Comparison of ENCODE assay signal across 9 mouse cellular contexts in the genomic region with DNA sequence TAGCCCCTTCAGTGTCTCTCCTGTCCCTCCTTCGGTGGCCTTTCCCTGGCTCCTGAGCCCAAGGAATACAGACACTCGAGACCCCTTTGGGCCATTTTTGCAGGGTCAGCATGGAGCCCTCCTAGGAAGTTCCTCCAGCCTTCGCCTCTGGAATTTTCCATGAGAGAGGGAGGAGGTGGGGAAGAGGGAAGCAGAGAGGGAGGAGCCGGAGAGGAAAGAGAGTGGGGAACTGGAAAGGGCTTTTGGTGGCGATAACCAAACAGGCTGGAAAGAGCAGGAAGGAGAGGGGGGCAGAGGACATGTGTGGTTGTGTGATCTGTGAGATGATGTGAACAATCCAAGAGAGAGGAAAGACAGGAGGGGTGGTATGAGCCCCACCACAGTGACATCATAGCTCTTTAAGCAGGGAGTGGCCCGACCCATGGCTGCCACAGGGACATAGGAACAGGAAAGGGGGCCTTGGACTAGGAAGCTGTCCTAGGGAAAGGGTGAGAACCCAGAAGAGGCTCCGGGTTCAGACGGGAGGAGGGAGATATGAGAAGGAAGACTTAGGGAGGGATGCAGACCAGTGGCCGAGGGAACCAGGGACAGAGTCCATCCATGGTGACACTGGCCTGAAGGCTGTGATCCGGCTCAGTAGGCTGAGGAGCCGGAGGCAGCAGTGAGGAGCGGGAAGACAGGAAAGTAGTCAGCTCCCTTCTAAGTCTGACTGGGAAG. TPM values are rescaled to one million over a fixed set of nuclear protein-coding genes. Genes with fewer than 3 reads are reported as not detected.
DNase-seq lines count a peak whose midpoint lies in the region; ATAC-seq and TF ChIP-seq lines count a peak whose summit lies in the region.
"Had no signal": no experiment of that assay in that cellular context is flagged by ENCODE, and none has a peak within 500 bp of the region (broad histone marks: within the 10 kb centered on the region; RNA-seq: fewer than 3 reads in every experiment).

No protein-coding gene starts in this region.

- H3K4me2 ChIP-seq in heart, postnatal 0 days (ENCODE audit: low read depth, low read length) = peak overlapping the region; percentile 25; the same call in 1 of the 2 replicates
- no peak overlapping the region for H3K4me2 ChIP-seq in liver, embryonic 13.5 days
- no peak overlapping the region for H3K4me2 ChIP-seq in hindbrain, embryonic 12.5 days (replicated peaks)

- WGBS in heart, postnatal 0 days = 47% methylated on average over 12 of the region's 12 CpGs
- 34% methylated on average over 12 of the region's 12 CpGs for WGBS in liver, embryonic 13.5 days (ENCODE audit: insufficient replicate concordance)
- 51% methylated on average over 12 of the region's 12 CpGs for whole genome bisulfite sequencing in hindbrain, embryonic 12.5 days

- no peaks in the 10 kb centered on the region for H3K9me3 ChIP-seq in heart, postnatal 0 days (replicated peaks; ENCODE audit: control insufficient read depth, low read length)
- H3K9me3 ChIP-seq in liver, embryonic 13.5 days (replicated peaks) = no peaks in the 10 kb centered on the region
- no peaks in the 10 kb centered on the region for H3K9me3 ChIP-seq in hindbrain, embryonic 12.5 days (replicated peaks)

- H3K9ac ChIP-seq in heart, postnatal 0 days (replicated peaks; ENCODE audit: low read depth, low read length) = peak overlapping the region; percentile 40
- H3K9ac ChIP-seq in liver, embryonic 13.5 days = no peak overlapping the region
- H3K9ac ChIP-seq in hindbrain, embryonic 12.5 days = no peak overlapping the region

- no peak for TF ChIP-seq CTCF in heart, postnatal 0 days (IDR thresholded peaks at IDR 0.05; ENCODE audit: low read depth)

- peaks cover 12% of the 10 kb centered on the region for H3K4me1 ChIP-seq in brown adipose tissue, adult 24 weeks (ENCODE audit: control insufficient read depth, insufficient read depth, insufficient read length, low read length)
- peaks cover 10% of the 10 kb centered on the region; the same call in 1 of the 2 replicates for H3K4me1 ChIP-seq in heart, postnatal 0 days (ENCODE audit: control insufficient read depth, insufficient read depth)
- H3K4me1 ChIP-seq in liver, embryonic 13.5 days (replicated peaks) = no peaks in the 10 kb centered on the region
- peaks cover 13% of the 10 kb centered on the region for H3K4me1 ChIP-seq in hindbrain, embryonic 12.5 days

- 0 out of 2 replicates have a peak, but pooled peaks cover 3% of the 10 kb centered on the region for H3K27me3 ChIP-seq in heart, postnatal 0 days (ENCODE audit: control insufficient read depth, insufficient read depth, low read length)
- peaks cover 8% of the 10 kb centered on the region; the same call in 1 of the 2 replicates for H3K27me3 ChIP-seq in liver, embryonic 13.5 days
- H3K27me3 ChIP-seq in hindbrain, embryonic 12.5 days = peaks cover under 1% of the 10 kb centered on the region; the same call in 1 of the 2 replicates

- H3K4me3 ChIP-seq in brown adipose tissue, adult 24 weeks (ENCODE audit: insufficient read depth, low read depth, low read length) = no peak overlapping the region
- no peak overlapping the region for H3K4me3 ChIP-seq in heart, postnatal 0 days (ENCODE audit: low read depth, low read length)
- H3K4me3 ChIP-seq in liver, embryonic 13.5 days (replicated peaks) = no peak overlapping the region
- no peak overlapping the region for H3K4me3 ChIP-seq in hindbrain, embryonic 12.5 days

- H3K36me3 ChIP-seq in heart, postnatal 0 days (replicated peaks; ENCODE audit: control insufficient read depth, insufficient read depth, low read length) = no peaks in the 10 kb centered on the region
- no peaks in the 10 kb centered on the region for H3K36me3 ChIP-seq in liver, embryonic 13.5 days
- no peaks in the 10 kb centered on the region for H3K36me3 ChIP-seq in hindbrain, embryonic 12.5 days

- H3K27ac ChIP-seq in brown adipose tissue, adult 24 weeks (replicated peaks; ENCODE audit: low read depth, low read length) = peak overlapping the region; percentile 70
- peak overlapping the region; percentile 79 for H3K27ac ChIP-seq in heart, postnatal 0 days (ENCODE audit: low read depth)
- H3K27ac ChIP-seq in liver, embryonic 13.5 days = peak overlapping the region; percentile 72
- H3K27ac ChIP-seq in hindbrain, embryonic 12.5 days = no peak overlapping the region

- intact Hi-C loops in heart, postnatal 25 days (cut with DNase I) = loop anchor here (5.0 kb wide), 1 partner anchor 215 kb away; no protein-coding TSS in a partner anchor

- ATAC-seq in heart, postnatal 0 days (ENCODE audit: insufficient read depth, low read depth) = peak; percentile 33
- ATAC-seq in liver, embryonic 13.5 days (ENCODE audit: low read depth) = peak; percentile 52
- ATAC-seq in cerebellum, adult (ENCODE audit: insufficient number of reproducible peaks, low FRiP score, low TSS enrichment) = no peak
- ATAC-seq in hindbrain, embryonic 12.5 days (ENCODE audit: low FRiP score) = no peak
- ATAC-seq in monocyte, adult 5-6 weeks (replicated peaks; ENCODE audit: insufficient number of reproducible peaks, low FRiP score, low TSS enrichment, poor library complexity, severe bottlenecking) = no peak
- ATAC-seq: CD4-positive, CD25-positive, alpha-beta regulatory T cell, adult 4 months had no signal

- DNase-seq in heart, adult 11 months = peak; percentile 97
- DNase-seq in heart, postnatal 25 days (ENCODE audit: low spot score) = no peak
- peak; percentile 65 for DNase-seq in heart, postnatal 0 days (ENCODE audit: low spot score)
- DNase-seq in liver, embryonic 13.5 days = no peak

- TF ChIP-seq EP300 in heart, postnatal 0 days (IDR thresholded peaks at IDR 0.05; ENCODE audit: low read depth) = no peak

RNA-seq across cellular contexts. Expression of gene Lrrc32, which starts 6.4 kb away (rescaled TPM):
- 10 to 100 TPM; 10.7 to 11.4 TPM for total RNA-seq in heart, postnatal 25 days (2021)
- 4.5 and 5.1 TPM in 2 replicates for polyA plus RNA-seq in brown adipose tissue, adult 24 weeks (2012; ENCODE audit: insufficient read depth, insufficient read length, missing spikeins)
- 10.3 and 11.4 TPM in 2 replicates for total RNA-seq in heart, postnatal 0 days (2014; rRNA removed; ENCODE audit: low replicate concordance)
- 4.6 and 5.7 TPM in 2 replicates for polyA plus RNA-seq in heart, postnatal 0 days (2015; fragmentation: Nextera tagmentation; extraction: Ambion mirVana)
- polyA plus RNA-seq in liver, embryonic 13.5 days (2015; fragmentation: Nextera tagmentation; extraction: Ambion mirVana) = 3.2 and 5.7 TPM in 2 replicates
- polyA plus RNA-seq in hindbrain, embryonic 12.5 days (2016; fragmentation: Nextera tagmentation; extraction: Ambion mirVana) = 4.9 and 6.3 TPM in 2 replicates
- total RNA-seq in monocyte, adult 5-6 weeks (2017) = 0.10 TPM in 1 of 3 replicates, not detected in the others

RNA-seq across cellular contexts. Expression of gene Gucy2d, which starts 42.5 kb away (rescaled TPM):
- under 1 TPM in 1 of 2 experiments, not detected in 1; 0.08 TPM for total RNA-seq in heart, postnatal 25 days (2021)
- not detected in 2 replicates for polyA plus RNA-seq in brown adipose tissue, adult 24 weeks (2012; ENCODE audit: insufficient read depth, insufficient read length, missing spikeins)
- total RNA-seq in heart, postnatal 0 days (2014; rRNA removed; ENCODE audit: low replicate concordance) = not detected in 2 replicates
- 0.08 TPM in 2 replicates for polyA plus RNA-seq in heart, postnatal 0 days (2015; fragmentation: Nextera tagmentation; extraction: Ambion mirVana)
- not detected in 2 replicates for polyA plus RNA-seq in liver, embryonic 13.5 days (2015; fragmentation: Nextera tagmentation; extraction: Ambion mirVana)
- 0.22 TPM in 1 of 2 replicates, not detected in the other for polyA plus RNA-seq in hindbrain, embryonic 12.5 days (2016; fragmentation: Nextera tagmentation; extraction: Ambion mirVana)
- total RNA-seq in monocyte, adult 5-6 weeks (2017) = not detected in 3 replicates
- polyA plus RNA-seq: CD4-positive, CD25-positive, alpha-beta regulatory T cell, adult 4 months had no signal

Comparison
In these comparisons a context has a peak if more than half of its experiments do, and no peak if none do; other contexts are left out.
1. DNase-seq: peak in heart, adult 11 months (single experiment) and heart, postnatal 0 days (single experiment); none in heart, postnatal 25 days (single experiment) and liver, embryonic 13.5 days (single experiment).
2. ATAC-seq: peak in heart, postnatal 0 days (single experiment) and liver, embryonic 13.5 days (single experiment); none in cerebellum, adult (single experiment), hindbrain, embryonic 12.5 days (single experiment) and monocyte, adult 5-6 weeks (single experiment).